Mouse (Mus musculus) embryonic fibroblast, embryonic 13.5 days (primary cell): ENCODE data around the gene Vmac.

ENCODE experiments used
- CTCF ChIP-seq: IDR thresholded peaks from 2 replicates; pipeline ENCODE4 v1.5.1; 2011; ENCODE audit warnings: mild to moderate bottlenecking, control low read depth, low read length, moderate library complexity, borderline replicate concordance; ENCODE audit not compliant: insufficient read depth
- POLR2A ChIP-seq: IDR thresholded peaks from 2 replicates; pipeline ENCODE4 v1.6.1; 2011; ENCODE audit warnings: low read depth, mild to moderate bottlenecking, control low read depth, low read length, moderate library complexity

DNA sequence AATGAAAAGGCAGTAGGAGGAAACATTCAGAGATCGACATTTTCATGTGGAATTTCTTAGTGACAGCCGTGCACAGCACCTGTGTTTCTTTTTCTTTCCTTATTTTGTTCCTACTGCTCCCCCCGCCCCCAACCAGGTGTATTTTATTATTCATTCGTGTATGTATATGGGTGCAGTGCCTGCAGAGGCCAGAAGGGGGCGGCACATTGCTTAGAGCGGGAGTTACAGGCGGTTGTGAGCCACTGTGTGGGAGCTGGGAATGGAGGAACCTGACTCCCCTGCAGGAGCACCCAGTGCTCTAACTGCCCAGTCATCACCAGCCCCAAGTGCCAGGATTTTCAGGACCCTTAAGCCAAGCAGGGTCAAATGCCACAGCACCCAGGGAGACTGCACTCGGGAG is 18.7 kb upstream of the Vmac start:
- TF ChIP-seq POLR2A = no peak
- TF ChIP-seq CTCF = no peak
